Mouse (Mus musculus) E14TG2a.4 (cell line): ENCODE results near the gene 2210010C04Rik.
"Not testable (repeated sequence)": the region's sequence is repeated elsewhere in the genome, so short reads cannot be mapped to it uniquely, and the experiment has no call there.

ENCODE experiments used
- H3K27me3 ChIP-seq: 2 replicates; pipeline ENCODE4 v1.6.1; 2014; ENCODE audit warnings: low read length, control low read depth; ENCODE audit not compliant: insufficient read depth
- H3K36me3 ChIP-seq: 2 replicates; pipeline ENCODE4 v1.6.1; 2014; ENCODE audit warnings: low read length, control low read depth; ENCODE audit not compliant: insufficient read depth
- H3K4me1 ChIP-seq: replicated peaks from 2 replicates; pipeline ENCODE4 v1.6.1; 2014; ENCODE audit warnings: low read depth, low read length, control low read depth
- H3K4me3 ChIP-seq: replicated peaks from 2 replicates; pipeline ENCODE4 v1.5.1; 2014; ENCODE audit warnings: mild to moderate bottlenecking, low read length
- H3K9me3 ChIP-seq: 2 replicates; pipeline ENCODE4 v1.6.1; 2014; ENCODE audit warnings: low read length, control low read depth
- CTCF ChIP-seq: conservative IDR thresholded peaks from 2 replicates; pipeline ENCODE4 v1.5.1; 2014; ENCODE audit warnings: low read length
- NANOG ChIP-seq: IDR thresholded peaks from 2 replicates; pipeline ENCODE4 v1.6.1; 2014; ENCODE audit warnings: borderline replicate concordance, low read length, mixed read lengths
- POU5F1 ChIP-seq: IDR thresholded peaks from 2 replicates; pipeline ENCODE4 v1.6.1; 2014; ENCODE audit warnings: low read length, borderline replicate concordance

Gene 2210010C04Rik

DNA sequence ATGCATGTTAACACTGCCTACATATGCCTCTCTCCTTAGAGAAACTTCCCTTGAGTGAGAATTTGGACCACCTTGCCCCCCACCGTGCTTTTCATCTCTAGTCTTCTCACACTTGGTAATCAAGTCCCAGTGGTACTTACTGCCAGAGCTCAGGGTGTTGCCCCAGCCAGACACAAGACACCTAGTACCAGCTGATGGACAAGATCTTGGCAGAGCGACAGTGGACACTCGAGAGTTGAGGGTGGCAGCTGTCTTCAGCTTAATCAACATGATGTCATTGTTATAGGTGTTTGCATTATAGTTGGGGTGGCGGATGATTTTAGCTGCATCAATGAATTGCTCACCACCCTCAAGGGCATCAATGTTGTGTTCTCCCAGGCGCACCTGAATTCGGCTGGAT, 2.5 kb downstream of the 2210010C04Rik start:
- no peak overlapping the region for H3K4me3 ChIP-seq
- H3K27me3 ChIP-seq = no peaks in the 10 kb centered on the region
- TF ChIP-seq POU5F1 = no peak
- no peak for TF ChIP-seq CTCF
- TF ChIP-seq NANOG = no peak
- no peaks in the 10 kb centered on the region for H3K36me3 ChIP-seq
- H3K9me3 ChIP-seq = no peaks in the 10 kb centered on the region
- peaks cover 13% of the 10 kb centered on the region for H3K4me1 ChIP-seq

DNA sequence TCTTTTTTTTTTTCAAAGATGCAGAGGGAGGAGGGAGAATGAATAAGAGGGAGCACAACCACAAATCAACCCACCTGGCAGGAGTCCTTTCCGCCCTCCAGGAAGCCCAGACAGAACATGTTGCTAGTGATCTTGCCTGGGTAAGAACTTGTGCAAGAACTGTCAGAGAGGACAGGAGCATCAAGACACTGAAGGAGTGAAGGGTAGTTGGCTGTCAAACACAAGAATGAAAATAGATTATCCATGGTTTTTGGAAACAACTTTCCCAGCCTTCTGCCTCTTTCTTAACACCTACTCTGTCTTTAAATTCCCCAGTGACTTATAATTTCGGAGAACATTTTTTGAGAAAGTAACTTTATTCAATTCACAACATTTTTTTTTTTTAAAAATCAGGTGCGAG, 3.1 kb downstream of the 2210010C04Rik start:
- no peak overlapping the region for H3K4me3 ChIP-seq
- no peak for TF ChIP-seq CTCF
- no peak for TF ChIP-seq NANOG
- TF ChIP-seq POU5F1 = no peak
- no peaks in the 10 kb centered on the region for H3K27me3 ChIP-seq
- no peaks in the 10 kb centered on the region for H3K9me3 ChIP-seq
- no peaks in the 10 kb centered on the region for H3K36me3 ChIP-seq
- H3K4me1 ChIP-seq = peaks cover 15% of the 10 kb centered on the region

DNA sequence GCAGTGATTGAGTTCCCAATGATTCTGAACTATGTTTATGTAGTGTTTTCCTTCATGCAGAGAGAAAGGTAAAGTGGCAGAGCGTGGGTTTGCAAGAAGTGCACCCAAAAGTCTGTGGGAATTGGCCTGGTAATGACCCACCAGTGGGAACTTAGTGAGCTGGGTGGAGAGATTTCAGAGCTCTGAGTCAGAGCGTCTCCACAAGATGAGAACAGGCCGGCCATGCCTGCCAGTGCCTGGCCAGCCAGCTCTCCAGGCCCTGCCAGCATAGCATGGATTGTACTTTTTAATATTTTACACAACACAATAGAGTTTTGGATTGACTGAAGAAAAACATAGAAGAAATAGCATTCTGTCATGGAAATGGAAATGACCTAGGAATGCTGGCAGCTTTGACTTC, 4.5 kb downstream of the 2210010C04Rik start:
- Histone ChIP-seq H3K4me1 (peaks cover 27% of the 10 kb centered on the region), H3K4me3 (no peak overlapping the region), H3K9me3 (no peaks in the 10 kb centered on the region), H3K36me3 (no peaks in the 10 kb centered on the region), H3K27me3 (no peaks in the 10 kb centered on the region)
- TF ChIP-seq POU5F1 (no peak), CTCF (no peak), NANOG (no peak)

DNA sequence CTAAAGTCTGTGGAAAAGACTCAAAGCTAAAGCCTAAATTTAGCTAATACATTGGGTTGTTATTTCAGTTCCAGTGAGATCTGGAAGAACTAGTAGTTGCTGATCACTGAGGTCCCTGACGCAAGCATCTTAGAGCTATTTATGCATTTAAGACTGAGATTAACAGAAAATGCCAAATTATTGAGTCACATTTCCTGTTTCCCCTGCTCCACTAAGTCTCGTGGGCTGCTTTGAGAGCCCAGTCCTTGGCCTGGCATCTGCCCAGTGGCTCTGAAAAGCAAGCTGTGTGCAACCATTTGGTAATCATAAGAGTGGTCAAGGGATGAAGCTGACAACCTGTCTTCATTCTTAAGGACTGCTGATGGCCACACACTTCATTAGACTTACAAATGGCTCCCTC, 8.3 kb downstream of the 2210010C04Rik start:
- peaks cover 24% of the 10 kb centered on the region for H3K4me1 ChIP-seq
- H3K27me3 ChIP-seq = no peaks in the 10 kb centered on the region
- no peaks in the 10 kb centered on the region for H3K36me3 ChIP-seq
- H3K9me3 ChIP-seq = no peaks in the 10 kb centered on the region
- H3K4me3 ChIP-seq = no peak overlapping the region
- no peak for TF ChIP-seq CTCF
- no peak for TF ChIP-seq NANOG
- no peak for TF ChIP-seq POU5F1

DNA sequence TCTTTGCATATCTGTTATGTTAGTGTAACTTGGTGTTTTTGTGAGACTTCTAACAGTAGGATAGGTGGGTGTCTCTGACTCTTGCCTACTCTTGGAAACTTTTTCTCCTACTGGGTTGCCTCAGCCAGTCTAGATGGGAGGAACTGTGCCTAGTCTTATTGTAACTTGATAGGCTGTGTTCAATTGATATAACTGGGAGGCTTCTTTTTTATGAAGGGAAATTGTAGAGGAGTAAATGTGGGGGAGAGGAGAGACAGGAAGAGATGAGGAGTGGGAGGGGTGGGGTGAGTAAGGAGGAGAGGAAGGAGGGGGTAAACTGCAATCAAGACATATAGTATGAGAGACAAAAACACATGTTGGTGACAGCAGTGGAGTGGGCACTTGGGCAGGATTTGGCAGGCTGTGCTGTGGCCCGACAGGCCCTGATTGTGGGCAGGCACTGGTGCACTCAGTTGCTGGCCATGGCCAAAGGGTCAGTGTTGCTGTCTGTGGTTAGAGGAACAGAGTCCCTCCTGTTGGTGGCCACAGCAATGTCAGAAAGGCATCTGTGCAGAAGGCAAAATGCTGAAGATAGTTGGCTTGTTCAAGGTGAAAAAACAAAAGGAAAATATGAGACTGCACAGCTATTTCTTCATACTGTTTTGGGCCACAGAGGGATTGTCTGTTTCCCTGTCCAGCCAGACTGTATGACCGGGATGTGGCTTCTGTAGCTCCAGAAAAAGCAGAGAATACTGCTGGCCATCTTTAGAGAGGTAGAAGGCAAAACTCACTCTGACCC, 9.2 kb downstream of the 2210010C04Rik start:
- TF ChIP-seq NANOG (no peak), POU5F1 (no peak), CTCF (no peak)
- Histone ChIP-seq H3K4me1 (peaks cover 24% of the 10 kb centered on the region), H3K4me3 (no peak overlapping the region), H3K27me3 (no peaks in the 10 kb centered on the region), H3K36me3 (no peaks in the 10 kb centered on the region), H3K9me3 (no peaks in the 10 kb centered on the region)

DNA sequence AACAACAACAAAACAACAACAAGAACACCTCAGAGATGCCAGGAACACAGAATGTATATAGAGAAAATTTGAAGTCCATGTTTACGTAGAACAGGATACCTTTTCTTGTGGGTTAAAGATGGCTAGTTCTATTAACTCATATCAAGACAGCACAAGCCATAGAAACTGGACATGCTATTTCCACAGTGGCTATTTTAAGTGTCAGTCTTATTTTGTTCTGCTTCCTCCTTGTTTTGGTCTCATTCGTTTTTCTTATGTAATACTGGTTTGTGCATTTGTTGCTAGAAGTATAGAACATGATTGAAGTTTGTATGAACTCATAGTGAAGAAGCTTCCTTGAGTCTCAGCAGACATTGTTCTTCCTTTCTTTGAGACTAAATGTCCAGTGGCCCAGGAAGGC, 16.2 kb downstream of the 2210010C04Rik start:
- H3K4me3 ChIP-seq = no peak overlapping the region
- no peaks in the 10 kb centered on the region for H3K27me3 ChIP-seq
- no peaks in the 10 kb centered on the region for H3K9me3 ChIP-seq
- no peak for TF ChIP-seq POU5F1
- no peak for TF ChIP-seq CTCF
- H3K36me3 ChIP-seq = no peaks in the 10 kb centered on the region
- H3K4me1 ChIP-seq = no peaks in the 10 kb centered on the region

DNA sequence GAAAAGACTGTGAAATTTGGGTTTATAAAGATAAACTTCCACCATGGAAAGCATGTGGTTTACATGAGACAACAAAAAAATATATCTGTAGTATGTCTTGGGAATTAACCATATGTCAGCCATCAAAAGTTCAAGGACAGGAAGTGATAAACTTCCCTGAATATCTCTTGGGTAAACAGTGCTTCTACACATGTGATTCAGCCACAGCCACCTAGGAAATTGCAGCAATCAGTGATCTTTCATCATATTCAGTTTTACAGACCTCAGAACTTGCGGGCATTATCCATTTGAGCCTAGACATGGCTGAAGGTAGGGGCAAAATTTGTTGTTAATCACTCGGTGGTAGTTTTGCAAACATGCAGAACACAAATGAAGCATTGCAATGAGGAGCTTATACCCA, 16.7 kb downstream of the 2210010C04Rik start:
- no peaks in the 10 kb centered on the region for H3K9me3 ChIP-seq
- no peaks in the 10 kb centered on the region for H3K4me1 ChIP-seq
- no peak for TF ChIP-seq NANOG
- no peak for TF ChIP-seq CTCF
- no peak for TF ChIP-seq POU5F1
- H3K27me3 ChIP-seq = no peaks in the 10 kb centered on the region
- H3K4me3 ChIP-seq = no peak overlapping the region
- no peaks in the 10 kb centered on the region for H3K36me3 ChIP-seq

DNA sequence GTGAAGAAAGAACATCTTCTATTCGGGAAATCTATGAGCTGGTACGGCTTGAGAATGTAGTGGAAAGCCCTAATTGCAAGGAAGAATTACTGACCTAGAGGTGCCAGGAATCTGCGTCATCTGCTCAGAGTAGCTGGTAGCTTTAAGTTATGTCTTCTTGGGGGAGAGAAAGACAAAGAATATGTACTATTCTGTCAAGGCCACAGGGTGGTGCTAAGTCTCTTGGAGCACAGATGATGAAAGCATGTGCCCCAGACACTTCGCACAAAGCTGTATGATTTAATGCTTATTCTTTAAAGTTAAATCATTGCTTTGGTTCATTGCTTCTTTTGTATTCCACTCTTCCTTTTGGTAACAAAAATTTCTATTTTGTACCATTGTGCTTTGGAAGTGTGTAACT, 20.2 kb downstream of the 2210010C04Rik start:
- Histone ChIP-seq H3K36me3 (no peaks in the 10 kb centered on the region), H3K4me1 (no peaks in the 10 kb centered on the region), H3K4me3 (no peak overlapping the region), H3K9me3 (no peaks in the 10 kb centered on the region), H3K27me3 (no peaks in the 10 kb centered on the region)
- TF ChIP-seq CTCF = 0 out of 2 replicates have a peak, but pooled peaks have one; percentile 10
- no peak for TF ChIP-seq POU5F1
- TF ChIP-seq NANOG = no peak

DNA sequence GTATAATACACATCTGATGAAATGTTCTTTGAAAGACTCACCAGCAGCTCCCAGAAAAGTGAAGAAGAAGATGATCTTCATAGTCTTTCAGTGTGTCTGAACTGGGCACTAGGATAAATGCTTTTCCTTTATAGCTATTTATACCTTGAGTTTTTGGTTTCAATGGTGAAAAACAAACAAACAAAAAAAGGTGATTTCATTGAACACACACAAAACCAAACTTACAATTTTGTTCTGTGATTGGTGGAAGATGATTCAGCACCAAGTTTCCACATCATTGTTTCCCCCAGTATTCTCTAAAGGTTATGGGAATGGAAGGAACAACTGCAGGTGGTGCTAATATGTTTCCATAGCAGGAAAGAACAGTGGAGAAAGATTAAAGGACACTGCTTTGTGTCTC, 35.9 kb downstream of the 2210010C04Rik start, which contains the start of gene Gm2663:
Gene Gm2663 (minus strand): TSS at position 101 of the 400 bp plus-strand sequence.
- not testable (repeated sequence) for H3K36me3 ChIP-seq, H3K9me3 ChIP-seq, H3K4me3 ChIP-seq, H3K4me1 ChIP-seq, H3K27me3 ChIP-seq
